In genomic region chr3:9884691-9885354, GRCm38 (mm10) we compare ENCODE assay signal across 9 mouse cellular contexts.
DNase-seq lines count a peak whose midpoint lies in the region; ATAC-seq lines count a peak whose summit lies in the region.
"Had no signal": no experiment of that assay in that cellular context is flagged by ENCODE, and none has a peak within 500 bp of the region (broad histone marks: within the 10 kb centered on the region; RNA-seq: fewer than 3 reads in every experiment).

No protein-coding gene starts in this region.

- ATAC-seq in heart, embryonic 16.5 days (replicated peaks; ENCODE audit: extremely low read depth, insufficient read depth, low FRiP score) = no peak
- no peak for ATAC-seq in heart, embryonic 11.5 days (replicated peaks; ENCODE audit: insufficient number of reproducible peaks, low FRiP score, low TSS enrichment)
- peak; percentile 57 for ATAC-seq in granulocyte monocyte progenitor cell, adult 5-6 weeks (replicated peaks; ENCODE audit: poor library complexity, severe bottlenecking)

- H3K36me3 ChIP-seq in heart, embryonic 16.5 days (ENCODE audit: control insufficient read depth, insufficient read depth) = no peaks in the 10 kb centered on the region
- no peaks in the 10 kb centered on the region for H3K36me3 ChIP-seq in heart, embryonic 11.5 days (ENCODE audit: control insufficient read depth, insufficient read depth, low read length)
- H3K36me3 ChIP-seq in splenic B cell, adult 2 months (ENCODE audit: control insufficient read depth, insufficient read depth, low read length, poor library complexity, severe bottlenecking) = no peaks in the 10 kb centered on the region
- H3K36me3 ChIP-seq: neural tube, embryonic 13.5 days had no signal

- H3K4me1 ChIP-seq in heart, embryonic 16.5 days (ENCODE audit: control insufficient read depth, insufficient read depth, low read length) = peaks cover 7% of the 10 kb centered on the region; the same call in 1 of the 2 replicates
- H3K4me1 ChIP-seq in heart, embryonic 11.5 days (ENCODE audit: control insufficient read depth, insufficient read depth, low read length) = no peaks in the 10 kb centered on the region

- no peaks in the 10 kb centered on the region for H3K27me3 ChIP-seq in heart, embryonic 16.5 days (ENCODE audit: control insufficient read depth, insufficient read depth, low read length)
- no peaks in the 10 kb centered on the region for H3K27me3 ChIP-seq in heart, embryonic 11.5 days (ENCODE audit: control insufficient read depth, insufficient read depth, low read length)
- no peaks in the 10 kb centered on the region for H3K27me3 ChIP-seq in splenic B cell, adult 2 months (ENCODE audit: control insufficient read depth, insufficient read depth, low read length, poor library complexity, severe bottlenecking)
- H3K27me3 ChIP-seq: neural tube, embryonic 13.5 days had no signal

- WGBS in heart, embryonic 16.5 days = 48% methylated on average over 5 of the region's 5 CpGs
- WGBS in heart, embryonic 11.5 days (ENCODE audit: insufficient replicate concordance) = 58% methylated on average over 5 of the region's 5 CpGs

- peak overlapping the region; percentile 49 for H3K27ac ChIP-seq in heart, embryonic 16.5 days (ENCODE audit: low read length)
- no peak overlapping the region for H3K27ac ChIP-seq in heart, embryonic 11.5 days (ENCODE audit: low read depth, low read length)

- no peak overlapping the region for H3K4me2 ChIP-seq in heart, embryonic 16.5 days (ENCODE audit: low read depth, low read length)
- H3K4me2 ChIP-seq in heart, embryonic 11.5 days = no peak overlapping the region
- H3K4me2 ChIP-seq: neural tube, embryonic 13.5 days had no signal

- DNase-seq in thymus, postnatal 0 days (ENCODE audit: low spot score) = peak; percentile 55
- DNase-seq in thymus, postnatal 36 days = no peak
- DNase-seq in splenic B cell, adult 2 months (ENCODE audit: low read depth, low spot score) = peak; percentile 44
- no peak for DNase-seq in frontal cortex, postnatal 36 days (ENCODE audit: low spot score in 2 of 2)
- DNase-seq in layer of hippocampus, postnatal 25 days (ENCODE audit: extremely low spot score in 1 of 2, low spot score in 1 of 2) = no peak

- no peaks in the 10 kb centered on the region for H3K9me3 ChIP-seq in heart, embryonic 16.5 days (replicated peaks; ENCODE audit: control insufficient read depth, low read length)
- H3K9me3 ChIP-seq in heart, embryonic 11.5 days (replicated peaks; ENCODE audit: control insufficient read depth, low read length) = no peaks in the 10 kb centered on the region
- H3K9me3 ChIP-seq: neural tube, embryonic 13.5 days had no signal

- no peak overlapping the region for H3K4me3 ChIP-seq in heart, embryonic 16.5 days (ENCODE audit: low read length)
- no peak overlapping the region for H3K4me3 ChIP-seq in heart, embryonic 11.5 days (ENCODE audit: low read depth, low read length)
- H3K4me3 ChIP-seq: neural tube, embryonic 13.5 days had no signal

- H3K9ac ChIP-seq in heart, embryonic 16.5 days (ENCODE audit: low read length) = no peak overlapping the region
- no peak overlapping the region for H3K9ac ChIP-seq in heart, embryonic 11.5 days (ENCODE audit: low read depth, low read length)
- H3K9ac ChIP-seq: neural tube, embryonic 13.5 days had no signal

Comparison
In these comparisons a context has a peak if more than half of its experiments do, and no peak if none do; other contexts are left out.
1. DNase-seq: peak in thymus, postnatal 0 days (single experiment) and splenic B cell, adult 2 months (single experiment); none in thymus, postnatal 36 days (0 of 2), frontal cortex, postnatal 36 days (0 of 2) and layer of hippocampus, postnatal 25 days (0 of 2).